Mouse (Mus musculus): ENCODE data around the gene Mical3.

The Mical3 gene

DNA sequence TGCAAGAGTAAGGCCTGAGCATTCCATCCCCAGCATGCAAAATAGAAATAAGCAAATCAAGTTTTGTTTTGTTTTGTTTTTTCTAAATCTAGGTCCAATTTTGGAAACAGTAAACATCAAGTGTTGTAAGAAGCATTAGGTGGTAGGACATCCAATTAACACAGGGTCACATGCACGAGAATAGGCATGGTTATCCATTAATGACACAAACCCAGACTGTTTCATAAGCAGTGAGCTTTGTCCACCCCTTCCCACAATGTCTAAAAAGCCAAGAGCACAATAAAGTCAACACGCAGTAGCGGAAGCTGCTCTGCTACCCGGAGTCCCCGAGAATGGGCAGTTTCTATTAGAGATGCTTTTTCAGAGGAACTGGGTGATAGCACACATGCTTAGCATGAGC is 225.7 kb downstream of the Mical3 start:
- no peak for DNase-seq (ENCODE audit: inconsistent ontology term)

DNA sequence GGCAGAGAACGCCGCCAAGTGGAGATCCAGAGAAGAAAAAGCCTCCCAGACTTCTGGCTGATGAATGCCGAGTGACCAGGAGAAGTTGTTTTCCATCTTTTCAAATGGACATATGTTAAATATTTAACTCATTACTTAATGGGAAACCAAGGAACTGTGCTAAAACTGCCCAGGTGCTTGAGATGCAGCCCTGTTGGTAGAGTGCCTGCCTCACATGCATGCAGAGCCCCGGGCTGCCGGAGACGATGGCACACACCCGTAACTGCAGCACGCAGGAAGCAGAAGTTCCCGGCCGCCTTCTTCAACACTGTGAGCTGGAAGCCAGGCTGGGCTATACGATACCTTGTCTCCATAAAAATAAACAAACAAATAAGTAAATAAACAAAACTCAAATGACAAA is 226.8 kb downstream of the Mical3 start:
- no peak for DNase-seq (ENCODE audit: inconsistent ontology term)

DNA sequence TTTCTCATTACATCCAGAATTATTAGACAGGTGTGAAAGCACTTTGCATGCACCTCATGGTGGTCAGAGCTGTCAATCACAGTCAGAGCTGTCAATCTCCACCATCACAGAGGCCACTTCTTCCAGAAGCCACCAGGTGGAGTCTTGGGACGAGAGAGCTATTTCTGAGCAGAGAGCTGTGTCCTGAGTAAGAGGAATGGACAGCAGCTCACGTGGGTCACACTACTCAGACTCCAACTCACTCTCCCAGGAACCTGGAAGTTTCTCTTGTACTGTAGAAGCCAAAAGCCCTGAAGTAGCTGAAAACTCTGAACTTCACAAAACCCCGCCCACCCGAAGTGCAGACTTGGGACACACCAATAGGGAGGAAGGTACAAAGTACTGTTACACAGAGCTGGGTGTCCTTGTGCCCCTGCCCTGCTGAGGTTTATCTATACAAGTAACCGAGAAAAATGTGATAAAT is 227.3 kb downstream of the Mical3 start:
- no peak for DNase-seq (ENCODE audit: inconsistent ontology term)

DNA sequence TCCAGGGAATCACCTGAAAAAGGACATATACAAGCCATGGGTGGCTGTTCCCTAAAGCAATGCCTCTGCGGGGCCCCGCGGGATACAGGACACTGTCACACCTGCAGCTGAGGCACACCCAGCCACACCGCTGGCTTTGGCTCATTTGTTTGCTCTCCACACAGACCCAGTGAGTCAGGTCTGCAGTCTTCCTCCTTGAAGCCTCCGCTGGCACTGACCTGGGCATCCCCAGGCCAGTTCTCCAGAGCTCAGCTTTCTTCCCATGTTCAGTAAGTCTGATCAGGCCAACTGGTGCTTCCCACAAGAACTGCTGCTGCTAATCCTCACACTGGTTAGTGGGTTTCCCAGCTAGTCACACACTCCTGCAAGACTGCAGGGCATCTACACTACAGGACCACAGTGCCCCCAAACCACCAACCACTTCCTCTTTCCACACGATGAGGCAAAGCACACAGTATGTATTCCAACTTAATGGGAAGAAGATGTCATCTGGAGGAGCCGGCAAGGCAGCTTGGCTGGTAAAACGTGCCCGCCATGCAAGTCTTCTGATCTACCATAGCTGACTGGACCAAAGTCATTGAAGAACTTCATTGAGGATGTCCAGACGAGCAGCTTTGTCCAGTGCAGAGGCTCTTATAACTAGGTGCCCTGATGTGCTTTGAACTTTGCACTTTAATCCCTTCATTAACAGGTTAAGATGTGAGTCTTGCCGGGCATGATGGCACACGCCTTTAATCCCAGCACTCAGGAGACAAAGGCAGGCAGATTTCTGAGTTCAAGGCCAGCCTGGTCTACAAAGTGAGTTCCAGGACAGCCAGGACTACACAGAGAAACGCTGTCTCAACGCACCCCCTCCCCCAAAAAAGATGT is 228.8 kb downstream of the Mical3 start:
- DNase-seq (ENCODE audit: inconsistent ontology term), result no peak

DNA sequence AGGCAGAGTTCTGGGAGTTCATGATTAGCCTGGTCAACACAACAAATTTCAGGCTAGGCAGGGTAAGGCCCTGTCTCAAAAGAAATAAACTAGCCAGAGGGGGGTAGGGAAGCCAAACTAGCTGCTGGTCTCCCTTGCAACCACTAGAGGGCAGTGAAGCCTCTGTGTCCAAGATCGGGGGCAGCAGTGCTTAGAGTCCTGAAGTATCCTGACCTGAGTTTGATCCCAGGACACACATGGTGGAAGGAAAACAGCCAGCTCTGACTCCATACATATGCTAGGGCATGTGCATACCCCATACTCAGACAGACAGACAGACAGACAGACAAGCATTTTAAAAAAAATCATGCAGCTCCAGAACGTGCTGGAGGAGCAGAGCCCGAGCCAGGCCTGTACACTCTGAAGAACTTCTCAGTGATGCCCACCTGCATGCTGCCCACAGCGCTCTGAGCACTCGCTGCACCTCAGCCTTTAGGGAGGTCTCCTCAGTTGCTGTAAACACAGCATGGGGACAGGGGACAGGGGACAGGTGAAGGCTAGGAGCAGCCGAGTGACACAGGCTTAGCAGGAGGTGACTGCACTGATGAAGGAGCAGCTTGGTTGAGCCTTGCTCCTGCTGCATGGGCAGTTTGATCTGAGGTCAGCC is 232.5 kb downstream of the Mical3 start:
- DNase-seq (ENCODE audit: inconsistent ontology term), result peak; percentile 43

DNA sequence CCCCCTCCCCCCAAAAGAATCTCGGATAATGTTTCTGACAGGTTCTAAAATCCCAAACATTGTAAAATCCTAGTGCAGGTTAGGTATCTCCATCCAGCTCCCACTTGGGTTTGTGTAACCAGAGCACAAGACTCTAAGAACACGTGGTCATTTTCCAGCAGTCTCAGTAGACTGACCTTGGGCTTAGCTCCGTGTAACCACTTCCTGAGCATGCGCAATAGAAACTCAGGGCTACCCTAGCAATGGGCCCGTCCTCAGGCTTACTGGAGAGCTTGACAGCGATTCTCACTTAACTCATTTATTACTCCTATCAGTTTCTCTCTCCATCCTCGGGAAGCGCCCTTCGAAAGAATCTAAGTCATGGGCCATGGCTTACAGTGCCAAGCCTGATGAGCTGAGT is 236.3 kb downstream of the Mical3 start:
- DNase-seq (ENCODE audit: inconsistent ontology term), result no peak

DNA sequence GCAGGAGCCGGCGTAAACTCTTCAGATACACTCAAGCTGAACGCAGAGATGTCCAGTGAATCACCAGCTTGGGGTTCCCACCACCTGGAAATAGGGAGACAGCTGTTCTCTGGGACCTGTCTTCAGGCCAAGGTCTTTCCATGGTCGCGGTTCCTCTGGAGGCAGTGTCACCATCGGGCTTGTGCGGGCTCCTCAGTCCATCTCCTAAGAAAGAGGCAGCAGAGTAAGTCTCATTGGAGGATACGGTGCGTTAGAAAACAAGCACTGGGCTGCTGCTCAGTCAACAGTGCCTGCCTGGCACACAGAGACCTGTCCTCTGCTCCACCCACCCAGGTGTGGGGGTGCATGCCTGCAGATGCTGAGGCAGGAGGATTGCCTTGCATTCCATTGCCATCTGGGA is 236.7 kb downstream of the Mical3 start:
- DNase-seq (ENCODE audit: inconsistent ontology term), result no peak

DNA sequence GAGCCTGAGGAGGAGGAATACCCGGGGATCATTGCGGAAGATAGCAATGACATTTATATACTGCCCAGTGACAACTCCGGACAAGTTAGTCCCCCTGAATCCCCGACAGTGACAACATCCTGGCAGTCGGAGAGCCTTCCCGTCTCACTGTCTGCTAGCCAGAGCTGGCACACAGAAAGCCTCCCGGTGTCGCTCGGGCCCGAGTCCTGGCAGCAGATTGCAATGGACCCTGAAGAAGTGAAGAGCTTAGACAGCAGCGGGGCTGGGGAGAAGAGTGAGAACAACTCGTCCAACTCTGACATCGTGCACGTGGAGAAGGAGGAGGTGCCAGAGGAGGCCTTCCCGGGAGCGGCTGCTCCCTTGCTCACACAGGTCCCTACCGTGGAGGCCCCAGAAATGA is 244.1 kb downstream of the Mical3 start:
- no peak for DNase-seq (ENCODE audit: inconsistent ontology term)

DNA sequence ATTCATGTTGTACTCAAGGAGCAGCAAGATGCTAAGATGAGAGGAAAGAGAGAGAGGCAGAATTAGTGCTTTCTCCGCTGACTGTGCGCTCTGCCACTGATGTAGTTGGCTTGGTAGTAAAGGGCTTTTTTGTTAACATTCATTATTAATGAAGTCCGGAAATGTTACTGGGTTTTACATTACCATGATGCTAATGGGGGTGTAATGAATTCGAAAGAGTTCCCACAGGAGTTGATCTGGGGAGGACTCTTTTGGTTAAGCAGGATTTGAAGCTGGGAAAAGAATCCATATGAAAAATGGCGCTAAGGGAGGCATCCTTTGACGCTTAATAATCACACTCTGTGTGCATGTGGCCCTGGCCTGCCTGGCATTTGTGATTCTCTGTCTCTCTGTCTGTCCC is 246.4 kb downstream of the Mical3 start:
- DNase-seq (ENCODE audit: inconsistent ontology term), result no peak

Data from Muller cell, postnatal 12 days (primary cell).